Mouse (Mus musculus) frontal cortex, postnatal 14 days (tissue): ENCODE measurements around the gene Golga2.
"Not testable (repeated sequence)": the region's sequence is repeated elsewhere in the genome, so short reads cannot be mapped to it uniquely, and the experiment has no call there.

Experiments
- DNase-seq, 2 experiments: peaks; one replicate each; pipeline ENCODE4 v3.0.0; 2022; ENCODE audit warnings: low spot score in 2 of 2

Golga2 gene

GRCm38 (mm10) chr2:32288371-32288931 is 1.3 kb downstream of the Golga2 start:
- no peak for DNase-seq

- DNase-seq = no peak
Observed at GRCm38 (mm10) chr2:32289578-32289977, 2.4 kb downstream of the Golga2 start.

GRCm38 (mm10) chr2:32294348-32294747 is 7.2 kb downstream of the Golga2 start:
- no peak for DNase-seq

- no peak for DNase-seq
Observed at GRCm38 (mm10) chr2:32295285-32295684, 8.1 kb downstream of the Golga2 start.

GRCm38 (mm10) chr2:32295842-32296241 is 8.7 kb downstream of the Golga2 start:
- DNase-seq = not testable (repeated sequence)

- no peak for DNase-seq
Observed at GRCm38 (mm10) chr2:32299469-32299868, 12.3 kb downstream of the Golga2 start.

GRCm38 (mm10) chr2:32302952-32303351 is 15.8 kb downstream of the Golga2 start:
- DNase-seq = no peak

GRCm38 (mm10) chr2:32304145-32304832 is 17.1 kb downstream of the Golga2 start:
- DNase-seq = peak in 1 of 2 experiments; percentile 36

- DNase-seq = no peak
Observed at GRCm38 (mm10) chr2:32305668-32306067, 18.5 kb downstream of the Golga2 start.

- DNase-seq = no peak
Observed at GRCm38 (mm10) chr2:32306176-32306575, 19.0 kb downstream of the Golga2 start.

- DNase-seq = no peak
Observed at GRCm38 (mm10) chr2:32307247-32307798, 20.1 kb downstream of the Golga2 start.

GRCm38 (mm10) chr2:32307941-32308760 is 21.0 kb downstream of the Golga2 start:
- DNase-seq = peak; percentile 42 to 60

- DNase-seq = no peak
Observed at GRCm38 (mm10) chr2:32308870-32309568, 21.8 kb downstream of the Golga2 start.

GRCm38 (mm10) chr2:32310096-32310845 is 23.1 kb downstream of the Golga2 start:
- DNase-seq = no peak

GRCm38 (mm10) chr2:32311443-32312317 is 24.5 kb downstream of the Golga2 start:
- DNase-seq = no peak

- no peak for DNase-seq
Observed at GRCm38 (mm10) chr2:32312318-32312964, 25.3 kb downstream of the Golga2 start.

- no peak for DNase-seq
Observed at GRCm38 (mm10) chr2:32314831-32315230, 27.6 kb downstream of the Golga2 start.

GRCm38 (mm10) chr2:32315751-32316150 is 28.6 kb downstream of the Golga2 start:
- DNase-seq = no peak

- no peak for DNase-seq
Observed at GRCm38 (mm10) chr2:32316887-32317656, 29.9 kb downstream of the Golga2 start.
